Mouse (Mus musculus) urinary bladder, postnatal 14 days (tissue): ENCODE results near the gene Hmgcr.

Source experiments
- DNase-seq: peaks from one replicate; pipeline ENCODE4 v3.0.0; 2021; ENCODE audit warnings: low spot score

Gene Hmgcr

DNA sequence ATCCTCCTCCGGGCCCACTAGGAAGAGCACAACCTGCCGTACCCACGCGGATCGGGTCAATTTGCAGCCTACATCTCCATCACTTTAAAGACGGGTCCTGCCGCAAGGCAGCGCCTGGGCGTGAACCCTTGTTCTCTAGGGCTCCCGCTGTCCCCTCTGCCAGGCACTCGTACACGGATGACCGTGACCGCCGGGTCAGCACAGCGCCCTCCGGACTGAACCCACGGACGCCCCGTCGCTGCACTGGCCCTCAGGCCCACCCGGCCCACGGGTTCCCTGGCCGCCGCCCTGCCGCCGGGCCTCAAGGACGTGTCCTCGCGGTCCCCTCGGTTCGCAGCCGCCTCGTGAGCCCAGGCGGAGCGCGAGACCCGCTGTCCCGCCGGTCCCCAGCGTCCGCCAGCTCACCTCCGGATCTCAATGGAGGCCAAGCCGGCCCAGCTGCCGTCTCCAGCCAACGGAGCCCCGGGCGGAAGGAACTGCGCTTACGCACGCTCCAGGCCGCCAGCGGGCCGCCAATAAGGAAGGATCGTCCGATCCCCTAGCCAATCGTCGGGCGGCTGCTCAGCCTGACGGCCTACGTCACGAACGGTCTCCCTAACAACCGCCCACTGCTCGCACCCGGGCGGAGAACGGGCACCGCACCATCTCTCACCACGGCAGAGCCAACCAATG is at the start of gene Hmgcr:
Gene Hmgcr (minus strand): TSS at position 531 of the 672 bp plus-strand sequence.
- peak; percentile 98 for DNase-seq

GRCm38 (mm10) chr13:96720003-96720402 is 49.3 kb upstream of the Hmgcr start:
- no peak for DNase-seq

DNA sequence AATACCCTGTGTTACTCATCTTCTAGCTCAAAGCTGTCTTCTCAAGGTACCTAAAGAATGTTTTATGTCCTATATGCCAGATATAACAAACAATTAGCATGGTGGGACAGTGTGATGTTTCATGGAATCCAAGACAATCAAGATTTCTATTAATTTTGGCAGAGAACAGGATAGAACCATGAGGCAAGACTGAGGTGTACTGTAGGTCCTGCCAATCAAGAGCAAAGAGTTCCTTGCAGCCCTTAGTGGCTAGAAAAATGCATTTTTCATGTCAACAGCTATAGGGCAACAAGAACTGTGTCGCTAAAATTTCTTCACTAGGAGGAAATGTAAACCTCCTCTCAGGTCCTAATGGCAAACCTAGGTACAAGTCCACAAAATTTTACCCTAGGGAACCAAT is 47.1 kb upstream of the Hmgcr start:
- DNase-seq, result no peak

DNA sequence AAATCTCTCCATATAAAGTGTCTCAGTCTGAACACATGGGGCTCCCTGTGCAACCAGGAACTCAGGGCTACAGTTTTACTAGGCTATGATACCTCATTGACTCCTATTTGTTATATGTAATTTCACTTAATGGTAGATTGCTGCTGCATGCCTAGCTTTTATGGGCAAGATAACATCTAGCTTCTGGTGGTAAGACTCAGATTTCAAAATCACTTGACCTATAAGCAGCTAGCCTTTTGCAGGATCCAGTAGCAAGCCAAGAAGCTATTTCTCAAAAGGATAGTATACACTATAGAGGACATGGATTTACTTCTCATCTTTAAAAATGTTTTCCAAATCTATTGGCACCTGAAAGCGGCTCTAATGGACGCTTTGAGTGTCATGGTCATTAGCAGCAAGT is 45.6 kb upstream of the Hmgcr start:
- DNase-seq, result no peak

- no peak for DNase-seq
Observed at GRCm38 (mm10) chr13:96709269-96710233, 38.8 kb upstream of the Hmgcr start.

GRCm38 (mm10) chr13:96702567-96703278 is 32.0 kb upstream of the Hmgcr start:
- DNase-seq, result no peak

DNA sequence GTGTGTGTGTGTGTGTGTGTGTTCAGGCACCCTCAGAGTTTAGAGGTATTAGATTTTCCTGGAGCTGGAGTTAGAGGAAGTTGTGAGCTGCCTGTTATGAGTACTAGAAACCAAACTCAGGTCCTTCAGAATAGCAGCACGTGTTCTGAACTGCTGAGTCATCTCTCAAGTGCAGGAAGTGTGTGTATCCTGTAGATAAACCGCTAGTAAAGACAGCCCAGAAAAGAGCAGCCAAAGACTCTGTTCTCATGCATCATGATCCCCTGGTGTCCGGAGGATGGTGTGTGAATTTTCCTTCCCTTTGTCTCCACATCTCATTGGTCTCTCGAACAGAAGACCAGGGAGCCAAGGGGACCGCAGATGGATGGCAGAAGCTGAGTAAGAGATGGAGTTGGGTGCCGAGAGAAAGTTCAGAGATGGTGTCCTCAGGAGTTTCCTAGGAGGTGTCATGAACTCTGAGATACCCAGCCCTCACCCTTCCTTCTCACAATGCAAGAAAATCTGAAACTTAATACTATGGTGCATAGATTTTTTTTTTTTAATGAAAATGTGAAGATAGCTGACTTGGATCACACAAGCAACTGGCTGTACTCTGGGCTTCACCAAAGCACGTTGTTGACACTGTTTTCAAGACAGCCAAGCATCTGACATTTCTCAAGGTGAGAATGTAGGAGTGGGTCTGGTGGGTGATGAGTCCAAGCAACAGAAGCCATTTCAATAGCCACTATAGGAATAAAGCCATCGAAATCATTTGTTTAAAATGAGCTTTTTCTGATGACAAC is 27.3 kb upstream of the Hmgcr start:
- no peak for DNase-seq

DNA sequence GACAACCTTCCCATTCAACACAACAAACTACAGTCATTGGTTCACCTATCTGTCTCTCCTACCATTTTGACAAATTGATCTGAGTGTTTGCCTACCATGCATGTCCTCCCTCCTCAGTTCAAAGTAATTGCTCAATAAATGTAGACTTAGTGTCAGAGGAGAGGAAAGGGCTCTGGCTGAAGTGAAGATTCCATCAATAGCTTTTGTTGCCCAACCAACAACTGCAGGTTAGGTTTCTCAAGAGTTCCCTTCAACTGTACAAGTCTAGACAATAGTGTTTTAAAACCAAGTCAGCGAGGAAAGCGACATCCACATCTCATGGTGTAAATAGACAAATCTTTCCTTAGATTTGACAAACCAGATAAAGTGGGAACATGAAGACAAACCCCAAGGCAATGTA is 24.7 kb upstream of the Hmgcr start:
- DNase-seq, result no peak

DNA sequence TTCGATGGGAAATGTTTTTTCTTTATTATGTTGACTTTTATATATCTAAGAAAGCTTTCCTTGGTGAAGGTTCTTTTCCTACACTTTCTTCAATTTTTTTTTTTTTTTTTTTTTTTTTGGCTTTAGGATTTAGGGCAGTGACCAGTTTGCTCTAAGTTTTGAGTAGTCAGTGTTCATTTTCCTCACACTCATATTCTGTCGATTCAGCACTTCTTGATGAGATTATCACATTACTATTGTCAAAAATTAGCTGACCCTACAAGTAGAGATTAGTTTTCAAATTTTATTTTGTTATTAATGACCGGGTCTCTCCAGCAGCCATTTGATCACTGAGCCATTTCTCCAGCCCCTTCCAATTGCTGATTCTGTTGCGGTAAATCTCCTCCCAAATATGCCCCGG is 19.2 kb upstream of the Hmgcr start:
- no peak for DNase-seq

DNA sequence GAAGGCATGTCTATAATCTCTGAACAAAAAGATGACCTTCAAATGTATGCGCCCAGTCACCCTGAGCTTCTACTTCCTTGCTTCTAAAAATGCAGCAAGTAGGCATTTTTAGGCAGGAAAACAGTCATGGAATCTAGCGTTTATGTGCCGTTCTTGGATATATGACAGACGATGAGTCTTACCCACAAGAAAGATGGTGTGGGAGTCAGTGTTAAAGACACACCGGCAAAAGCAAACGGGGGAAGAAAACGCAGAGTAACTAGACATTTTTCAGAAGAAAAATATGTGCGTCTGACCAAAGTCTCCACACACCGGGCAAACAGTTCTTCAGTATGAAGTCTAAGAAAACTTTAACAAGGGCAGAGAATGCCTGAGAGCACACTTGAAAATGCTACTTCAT is 16.5 kb upstream of the Hmgcr start:
- DNase-seq, result no peak

DNA sequence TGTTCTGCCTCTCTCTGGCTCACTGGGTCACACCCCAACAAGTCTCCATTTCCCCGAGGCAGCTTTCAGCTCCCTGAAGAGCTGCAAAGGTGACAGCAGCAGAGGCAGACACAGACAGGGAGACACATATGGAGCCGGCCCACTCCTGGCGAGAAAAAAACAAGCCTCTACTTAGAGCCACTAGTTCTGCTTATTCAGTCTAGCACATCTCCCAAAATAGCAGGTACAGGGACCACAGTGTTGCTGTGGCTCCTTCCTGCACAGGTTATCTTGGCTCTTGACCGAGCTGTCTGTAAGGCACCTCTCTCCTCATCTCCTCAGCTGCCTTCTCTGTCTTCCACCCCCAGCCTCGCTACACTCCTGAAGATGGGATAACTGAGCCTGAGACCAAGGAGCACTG is 14.0 kb upstream of the Hmgcr start:
- no peak for DNase-seq

DNA sequence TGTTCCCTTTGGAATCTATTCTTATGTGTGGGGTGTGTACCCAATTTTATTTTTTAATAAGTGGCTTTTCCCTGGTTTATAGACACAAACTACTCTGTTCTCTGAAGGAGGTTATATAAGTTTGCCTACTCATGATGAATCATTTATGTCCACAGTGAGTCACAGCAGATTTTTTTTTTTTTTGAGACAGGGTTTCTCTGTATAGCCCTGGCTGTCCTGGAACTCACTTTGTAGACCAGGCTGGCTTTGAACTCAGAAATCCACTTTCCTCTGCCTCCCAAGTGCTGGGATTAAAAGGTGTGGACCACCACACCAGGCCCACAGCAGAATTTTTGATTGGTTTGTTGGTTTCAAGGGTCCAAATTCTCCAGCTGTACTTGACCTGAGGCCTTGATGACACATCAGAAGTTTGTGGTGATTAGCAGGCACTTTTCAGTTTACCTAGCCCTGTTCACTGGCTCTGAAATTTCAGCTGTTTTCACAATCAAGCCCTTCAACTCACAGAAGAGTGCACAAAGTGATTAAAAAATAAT is 10.4 kb upstream of the Hmgcr start:
- DNase-seq, result no peak

DNA sequence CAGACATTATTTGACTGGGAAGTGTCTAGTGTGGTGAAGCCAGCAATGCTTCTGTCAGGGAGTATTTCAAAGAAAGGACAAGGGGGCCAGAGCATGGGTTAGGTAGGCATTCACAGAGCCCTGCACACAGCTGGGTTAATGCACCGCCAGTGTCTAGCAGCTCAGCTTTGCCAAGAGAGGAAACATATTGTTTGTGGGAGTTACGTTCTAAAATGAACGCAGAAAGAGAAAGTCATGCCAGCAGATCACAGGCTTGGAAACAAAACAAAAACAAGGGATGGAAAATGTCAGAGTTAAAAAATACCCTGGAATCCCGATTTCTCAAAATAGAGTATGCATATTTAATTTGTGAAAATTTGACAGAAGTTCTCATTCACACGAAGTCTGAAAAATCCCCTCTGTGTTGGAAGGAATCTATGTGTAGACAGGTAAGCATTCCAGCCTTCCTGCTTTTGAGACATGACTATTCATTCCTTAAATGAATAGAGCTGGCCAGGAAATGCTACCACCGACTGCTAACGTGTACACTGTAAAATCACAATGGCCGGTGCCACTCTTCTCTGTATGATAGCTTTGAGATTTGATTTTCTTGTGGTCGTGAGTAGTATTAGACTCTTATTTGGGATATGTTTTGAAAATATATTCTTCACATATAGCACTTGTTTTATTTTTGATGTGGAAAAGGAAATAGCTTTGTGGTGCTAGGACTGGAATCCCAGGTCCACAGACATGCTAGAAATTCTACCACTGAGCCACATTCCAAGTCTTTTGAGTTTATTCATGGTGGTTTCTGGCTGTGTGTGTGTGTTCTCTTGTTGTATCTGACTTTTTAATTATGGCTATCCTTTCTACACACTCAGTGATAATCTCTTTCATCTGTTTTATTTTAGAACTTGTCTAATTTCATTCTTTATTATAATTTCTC is 9.7 kb upstream of the Hmgcr start:
- no peak for DNase-seq

GRCm38 (mm10) chr13:96678616-96679015 is 7.9 kb upstream of the Hmgcr start:
- DNase-seq, result no peak

DNA sequence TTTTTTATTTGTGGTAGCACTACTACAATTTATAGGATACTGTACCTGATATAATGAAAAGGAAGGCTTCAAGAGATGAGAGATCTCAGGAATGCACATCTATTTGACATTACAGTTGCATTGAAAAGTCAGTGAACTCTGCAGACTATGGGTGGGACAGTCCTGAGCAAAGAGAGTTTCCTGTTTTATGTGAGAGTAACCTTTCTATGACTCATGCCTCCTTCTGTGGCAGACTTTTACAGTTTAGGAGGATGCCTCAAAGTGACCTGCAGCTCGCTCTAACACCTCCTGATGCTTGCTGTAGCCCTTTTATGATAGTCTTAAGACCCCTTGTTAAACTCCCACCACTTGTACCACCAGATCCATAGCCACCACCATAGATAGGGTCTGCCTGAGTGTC is 6.3 kb upstream of the Hmgcr start:
- no peak for DNase-seq

DNA sequence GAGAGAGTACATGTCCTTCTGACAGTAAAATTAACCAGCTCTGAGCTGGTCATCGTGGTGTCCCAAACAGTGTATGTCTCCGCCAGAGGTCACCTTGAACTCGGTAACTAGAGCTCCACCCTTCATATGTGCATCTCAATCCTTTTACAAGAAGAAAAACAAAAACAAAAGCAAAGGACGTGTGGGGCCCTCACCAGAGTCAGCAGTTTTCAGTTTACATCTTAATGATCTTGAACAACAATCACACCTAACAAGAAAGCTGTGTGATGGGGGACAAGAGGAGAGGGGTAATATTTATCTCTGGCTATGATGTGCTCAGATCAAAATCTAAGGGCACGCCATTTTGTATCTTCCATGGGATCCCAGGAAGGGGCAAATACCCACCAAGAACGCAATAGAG is 5.0 kb upstream of the Hmgcr start:
- no peak for DNase-seq

GRCm38 (mm10) chr13:96673817-96674216 is 3.1 kb upstream of the Hmgcr start:
- DNase-seq, result no peak

- DNase-seq, result no peak
Observed at GRCm38 (mm10) chr13:96672276-96672675, 1.5 kb upstream of the Hmgcr start.

- no peak for DNase-seq
Observed at GRCm38 (mm10) chr13:96671906-96672234, 1.1 kb upstream of the Hmgcr start.

DNA sequence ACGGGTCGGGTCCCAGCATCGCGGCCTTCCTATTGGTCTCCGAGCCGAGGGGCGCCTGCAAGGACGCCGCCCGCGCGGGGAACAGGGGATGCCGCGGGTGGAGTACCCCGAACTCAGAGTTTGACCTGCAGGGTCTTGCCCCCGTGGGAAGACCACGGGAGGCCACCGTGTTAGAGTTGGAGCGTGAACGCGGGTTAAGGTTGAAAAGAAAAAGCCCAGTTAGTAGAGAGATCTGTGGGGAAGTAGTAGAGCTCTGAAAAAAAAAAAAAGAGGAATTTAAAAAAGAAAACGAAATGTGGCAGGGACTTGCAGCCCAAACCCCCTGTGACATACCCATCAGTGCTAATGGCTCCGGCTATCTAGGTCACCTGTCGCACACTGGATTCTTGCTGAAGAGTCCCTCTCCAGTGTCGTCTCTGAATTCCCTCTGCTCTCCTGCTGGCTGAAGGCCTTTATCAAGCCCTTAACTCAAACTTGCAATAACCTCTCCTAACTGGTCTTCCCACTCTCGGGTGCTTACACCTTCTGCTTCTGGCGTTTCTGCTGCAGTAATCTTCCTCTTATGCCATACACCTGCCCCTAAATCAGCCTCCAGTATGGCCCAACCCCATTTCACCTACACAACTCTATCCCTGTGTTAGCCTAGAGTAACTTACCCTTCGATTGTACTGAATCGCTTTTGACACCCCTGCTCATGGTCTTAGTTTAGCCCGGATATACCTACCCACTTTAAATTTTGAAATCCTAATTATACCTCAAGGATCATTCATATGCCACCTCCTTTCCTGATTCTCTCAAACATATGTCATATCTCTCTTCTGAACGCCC is 556 bp upstream of the Hmgcr start:
- DNase-seq, result no peak
